Mouse (Mus musculus): ENCODE results near the gene Rell1.

Rell1 gene

GRCm38 (mm10) chr5:63968443-63969415 is at the start of gene Rell1:
Gene Rell1, minus strand, starts transcription at chr5:63968897.
- peak; percentile 96 for DNase-seq (ENCODE audit: low read depth)

- DNase-seq (ENCODE audit: low read depth): no peak
Measured at GRCm38 (mm10) chr5:64012596-64013366, 44.1 kb upstream of the Rell1 start.

- no peak for DNase-seq (ENCODE audit: low read depth)
Measured at GRCm38 (mm10) chr5:64006548-64006947, 37.9 kb upstream of the Rell1 start.

- DNase-seq (ENCODE audit: low read depth): no peak
Measured at GRCm38 (mm10) chr5:64003302-64003701, 34.6 kb upstream of the Rell1 start.

- no peak for DNase-seq (ENCODE audit: low read depth)
Measured at GRCm38 (mm10) chr5:63993865-63994264, 25.2 kb upstream of the Rell1 start.

GRCm38 (mm10) chr5:63990675-63991074 is 22.0 kb upstream of the Rell1 start:
- peak; percentile 5 for DNase-seq (ENCODE audit: low read depth)

- no peak for DNase-seq (ENCODE audit: low read depth)
Measured at GRCm38 (mm10) chr5:63986337-63986736, 17.6 kb upstream of the Rell1 start.

- no peak for DNase-seq (ENCODE audit: low read depth)
Measured at GRCm38 (mm10) chr5:63982296-63982695, 13.6 kb upstream of the Rell1 start.

GRCm38 (mm10) chr5:63970991-63971390 is 2.3 kb upstream of the Rell1 start:
- no peak for DNase-seq (ENCODE audit: low read depth)

- peak; percentile 22 for DNase-seq (ENCODE audit: low read depth)
Measured at GRCm38 (mm10) chr5:63970281-63970732, 1.6 kb upstream of the Rell1 start.

- peak; percentile 42 for DNase-seq (ENCODE audit: low read depth)
Measured at GRCm38 (mm10) chr5:63969476-63970112, 897 bp upstream of the Rell1 start.

- peak; percentile 86 for DNase-seq (ENCODE audit: low read depth)
Measured at GRCm38 (mm10) chr5:63967591-63968141, 1.0 kb downstream of the Rell1 start.

- no peak for DNase-seq (ENCODE audit: low read depth)
Measured at GRCm38 (mm10) chr5:63966379-63966778, 2.3 kb downstream of the Rell1 start.

- DNase-seq (ENCODE audit: low read depth): no peak
Measured at GRCm38 (mm10) chr5:63965946-63966345, 2.8 kb downstream of the Rell1 start.

GRCm38 (mm10) chr5:63964576-63964975 is 4.1 kb downstream of the Rell1 start:
- no peak for DNase-seq (ENCODE audit: low read depth)

GRCm38 (mm10) chr5:63961726-63962125 is 7.0 kb downstream of the Rell1 start:
- DNase-seq (ENCODE audit: low read depth): no peak

- DNase-seq (ENCODE audit: low read depth): no peak
Measured at GRCm38 (mm10) chr5:63960565-63960964, 8.1 kb downstream of the Rell1 start.

- no peak for DNase-seq (ENCODE audit: low read depth)
Measured at GRCm38 (mm10) chr5:63958963-63959708, 9.6 kb downstream of the Rell1 start.

GRCm38 (mm10) chr5:63957607-63958006 is 11.1 kb downstream of the Rell1 start:
- DNase-seq (ENCODE audit: low read depth): no peak

GRCm38 (mm10) chr5:63956411-63956810 is 12.3 kb downstream of the Rell1 start:
- no peak for DNase-seq (ENCODE audit: low read depth)

GRCm38 (mm10) chr5:63953401-63954032 is 15.2 kb downstream of the Rell1 start:
- DNase-seq (ENCODE audit: low read depth): no peak
